Mouse (Mus musculus) liver, postnatal 0 days (tissue): ENCODE measurements around the gene Zfp239. TPM values are rescaled to one million over a fixed set of nuclear protein-coding genes. Genes with fewer than 3 reads are reported as not detected.

Source experiments
- ATAC-seq: fragments of 200-750 bp; cut with Nextera tagmentation; 2 replicates; pipeline ENCODE4 v1.8.0; 2017; ENCODE audit warnings: mild to moderate bottlenecking, moderate library complexity
- DNase-seq: peaks from one replicate; pipeline ENCODE4 v3.0.0-alpha.2; 2016
- H3K27ac ChIP-seq: fragments of 300-500 bp; sonication (generic); 2 replicates; pipeline ENCODE4 v1.5.1; 2014; ENCODE audit warnings: antibody characterized with exemption, moderate library complexity, mild to moderate bottlenecking, low read depth
- H3K27me3 ChIP-seq: fragments of 300-500 bp; sonication (generic); 2 replicates; pipeline ENCODE4 v1.6.1; 2014; ENCODE audit warnings: low read length, control low read depth, mixed read lengths; ENCODE audit not compliant: insufficient read depth
- H3K36me3 ChIP-seq: fragments of 300-500 bp; sonication (generic); replicated peaks from 2 replicates; pipeline ENCODE4 v1.6.1; 2014; ENCODE audit warnings: mild to moderate bottlenecking, control low read depth, low read length, moderate library complexity, mixed read lengths; ENCODE audit not compliant: insufficient read depth
- H3K4me1 ChIP-seq: fragments of 300-500 bp; sonication (generic); 2 replicates; pipeline ENCODE4 v1.6.1; 2014; ENCODE audit warnings: antibody characterized with exemption, mild to moderate bottlenecking, control low read depth; ENCODE audit not compliant: insufficient read depth
- H3K4me2 ChIP-seq: fragments of 300-500 bp; sonication (generic); 2 replicates; pipeline ENCODE4 v1.6.1; 2014; ENCODE audit warnings: low read depth, mild to moderate bottlenecking, low read length, moderate library complexity, mixed read lengths
- H3K4me3 ChIP-seq: fragments of 300-500 bp; sonication (generic); 2 replicates; pipeline ENCODE4 v1.5.1; 2014; ENCODE audit warnings: low read depth, low read length
- H3K9ac ChIP-seq: fragments of 300-500 bp; sonication (generic); replicated peaks from 2 replicates; pipeline ENCODE4 v1.6.1; 2014; ENCODE audit warnings: mild to moderate bottlenecking, moderate library complexity
- H3K9me3 ChIP-seq: fragments of 300-500 bp; sonication (generic); 2 replicates; pipeline ENCODE4 v1.6.1; 2016; ENCODE audit warnings: mild to moderate bottlenecking, control low read depth, low read length, mixed read lengths
- CTCF ChIP-seq: sonication (generic); IDR thresholded peaks from 2 replicates; pipeline ENCODE4 v1.5.1; 2016; ENCODE audit warnings: antibody characterized with exemption, low read depth
- EP300 ChIP-seq: IDR thresholded peaks from 2 replicates; pipeline ENCODE4 v1.6.1; 2016; ENCODE audit warnings: antibody characterized with exemption, low read depth, mild to moderate bottlenecking
- WGBS: fragments of 180-500 bp; shearing (Covaris S2); extraction: QIAGEN DNeasy Blood & Tissue Kit; methylation state at CpG from one replicate; pipeline ENCODE4 v1.1.7; 2014; ENCODE audit not compliant: insufficient replicate concordance; 5-methylcytosine and 5-hydroxymethylcytosine counted together
- polyA plus RNA-seq: library from polyadenylated mRNA; unstranded; fragments of >200 nt; fragmentation: Nextera tagmentation; extraction: Ambion mirVana; gene quantifications from 2 replicates; pipeline ENCODE4 v1.2.1, GENCODE M21; 2015

The Zfp239 gene
- polyA plus RNA-seq, 1 experiment from 2014 or later = 1.1 TPM

- no peak overlapping the region for H3K4me2 ChIP-seq
- H3K36me3 ChIP-seq = no peaks in the 10 kb centered on the region
- 55% methylated on average over 2 of the region's 2 CpGs for WGBS
- TF ChIP-seq EP300 = no peak
- peak; percentile 59 for TF ChIP-seq CTCF
- ATAC-seq = no peak
- H3K4me1 ChIP-seq = no peaks in the 10 kb centered on the region
- no peak overlapping the region for H3K9ac ChIP-seq
- DNase-seq = no peak
- H3K9me3 ChIP-seq = no peaks in the 10 kb centered on the region
- no peak overlapping the region for H3K27ac ChIP-seq
- no peak overlapping the region for H3K4me3 ChIP-seq
- H3K27me3 ChIP-seq = no peaks in the 10 kb centered on the region
These were observed 10.2 kb upstream of the Zfp239 start for GRCm38 (mm10) chr6:117851747-117852146.

DNA sequence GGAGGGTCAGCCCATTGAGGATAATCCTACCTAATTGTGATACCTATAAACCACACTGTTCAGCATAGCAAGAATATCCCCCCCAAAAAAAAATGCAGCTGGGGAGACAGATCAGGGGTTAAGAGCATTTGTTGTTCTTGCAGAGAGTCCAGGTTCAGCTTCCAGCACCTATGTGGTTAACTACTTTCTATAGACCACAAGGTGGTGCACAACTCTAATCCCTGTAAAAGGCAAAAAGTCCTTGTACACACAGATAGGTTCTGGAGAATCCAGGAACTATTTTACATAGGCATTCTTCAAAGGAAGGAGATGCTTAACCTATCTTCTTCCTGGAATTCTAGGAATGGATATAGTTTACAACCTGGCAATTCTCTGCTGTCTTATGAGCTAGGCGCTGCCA is 3.9 kb upstream of the Zfp239 start:
- ATAC-seq = no peak

GRCm38 (mm10) chr6:117862465-117862864 is 565 bp downstream of the Zfp239 start:
- peak overlapping the region; percentile 58; the same call in 1 of the 2 replicates for H3K27ac ChIP-seq
- H3K27me3 ChIP-seq = no peaks in the 10 kb centered on the region
- H3K4me1 ChIP-seq = peaks cover 7% of the 10 kb centered on the region
- no peak for DNase-seq
- 41% methylated on average over 8 of the region's 8 CpGs for WGBS
- peak; percentile 84 for ATAC-seq
- H3K9me3 ChIP-seq = no peaks in the 10 kb centered on the region
- peak overlapping the region; percentile 72 for H3K4me3 ChIP-seq
- H3K36me3 ChIP-seq = no peaks in the 10 kb centered on the region
- H3K4me2 ChIP-seq = peak overlapping the region; percentile 99
- H3K9ac ChIP-seq = peak overlapping the region; percentile 60; the same call in 1 of the 2 replicates
- TF ChIP-seq EP300 (no peak; the same call in 1 of the 2 replicates), CTCF (no peak)

More for the DNA sequence above, 3.9 kb upstream of the Zfp239 start:
- Histone ChIP-seq H3K9ac (no peak overlapping the region), H3K36me3 (no peaks in the 10 kb centered on the region), H3K27ac (no peak overlapping the region), H3K4me2 (no peak overlapping the region), H3K27me3 (no peaks in the 10 kb centered on the region), H3K4me1 (peaks cover 2% of the 10 kb centered on the region), H3K9me3 (no peaks in the 10 kb centered on the region), H3K4me3 (no peak overlapping the region)
- WGBS = 82% methylated on average over 1 of the region's 1 CpGs
- no peak for DNase-seq
- TF ChIP-seq CTCF = peak; percentile 56
- TF ChIP-seq EP300 = no peak

- Histone ChIP-seq H3K27me3 (no peaks in the 10 kb centered on the region), H3K4me3 (peak overlapping the region; percentile 72), H3K27ac (peak overlapping the region; percentile 58; the same call in 1 of the 2 replicates), H3K4me2 (peak overlapping the region; percentile 99), H3K4me1 (peaks cover 7% of the 10 kb centered on the region), H3K9ac (peak overlapping the region; percentile 60), H3K9me3 (no peaks in the 10 kb centered on the region), H3K36me3 (no peaks in the 10 kb centered on the region)
- no peak for TF ChIP-seq EP300
- TF ChIP-seq CTCF = no peak
- 1% methylated on average over 26 of the region's 26 CpGs for whole genome bisulfite sequencing
- ATAC-seq (peak; percentile 90), DNase-seq (peak; percentile 72)
These were observed 1.2 kb downstream of the Zfp239 start for GRCm38 (mm10) chr6:117862899-117863620.

DNA sequence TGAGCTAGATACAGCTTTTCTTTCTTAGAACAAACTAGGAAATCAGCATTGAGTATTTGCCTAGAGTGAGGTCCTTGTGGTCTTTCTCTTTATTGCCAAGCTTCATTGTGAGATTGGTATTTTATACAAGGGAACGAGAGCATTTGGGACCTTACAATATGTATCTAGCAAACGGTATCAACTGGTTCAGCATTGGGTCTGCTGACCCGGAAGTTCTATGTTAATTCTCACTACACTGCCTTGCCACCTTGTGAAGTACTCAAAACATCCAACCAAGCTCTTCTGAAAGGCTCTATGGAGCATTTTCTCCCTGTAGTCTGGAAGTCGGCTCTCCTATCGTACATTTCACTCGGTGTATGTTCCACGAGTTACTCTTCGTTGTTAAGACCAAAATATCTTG is 1.9 kb downstream of the Zfp239 start:
- Histone ChIP-seq H3K36me3 (no peaks in the 10 kb centered on the region), H3K27me3 (no peaks in the 10 kb centered on the region), H3K4me3 (no peak overlapping the region), H3K27ac (0 out of 2 replicates have a peak overlapping the region, but pooled peaks have one; percentile 7), H3K4me1 (peaks cover 7% of the 10 kb centered on the region), H3K9me3 (no peaks in the 10 kb centered on the region), H3K9ac (no peak overlapping the region), H3K4me2 (peak overlapping the region; percentile 99)
- DNase-seq = no peak
- TF ChIP-seq CTCF (no peak), EP300 (no peak)
- no peak for ATAC-seq
- 87% methylated on average over 8 of the region's 8 CpGs for WGBS

- H3K4me2 ChIP-seq = no peak overlapping the region
These were observed 6.3 kb downstream of the Zfp239 start for GRCm38 (mm10) chr6:117868187-117868586.

More at GRCm38 (mm10) chr6:117868187-117868586, 6.3 kb downstream of the Zfp239 start:
- H3K4me3 ChIP-seq = no peak overlapping the region
- 87% methylated on average over 8 of the region's 8 CpGs for whole genome bisulfite sequencing
- no peaks in the 10 kb centered on the region for H3K36me3 ChIP-seq
- H3K9me3 ChIP-seq = no peaks in the 10 kb centered on the region
- H3K9ac ChIP-seq = no peak overlapping the region
- no peaks in the 10 kb centered on the region for H3K27me3 ChIP-seq
- no peak for DNase-seq
- no peak overlapping the region for H3K27ac ChIP-seq
- ATAC-seq = no peak
- peaks cover 3% of the 10 kb centered on the region for H3K4me1 ChIP-seq
- no peak for TF ChIP-seq CTCF
- TF ChIP-seq EP300 = no peak
